Mouse (Mus musculus) erythroblast, embryonic 14.5 days (primary cell): ENCODE data around the gene Cadm4. TPM values are rescaled to one million over a fixed set of nuclear protein-coding genes. Genes with fewer than 3 reads are reported as not detected.
A peak's percentile ranks its signal among the peaks of the same experiment; 100 is the strongest.
"Not testable (repeated sequence)": the region's sequence is repeated elsewhere in the genome, so short reads cannot be mapped to it uniquely, and the experiment has no call there.

Source experiments
- H3K27me3 ChIP-seq: 2 replicates; pipeline ENCODE4 v1.6.1; 2012; ENCODE audit warnings: inconsistent platforms; ENCODE audit not compliant: control insufficient read depth
- H3K36me3 ChIP-seq: 2 replicates; pipeline ENCODE4 v1.6.1; 2012; ENCODE audit warnings: mild to moderate bottlenecking, inconsistent platforms; ENCODE audit not compliant: control insufficient read depth
- H3K4me1 ChIP-seq: 2 replicates; pipeline ENCODE4 v1.6.1; 2012; ENCODE audit warnings: inconsistent platforms; ENCODE audit not compliant: control insufficient read depth
- H3K4me3 ChIP-seq: replicated peaks from 2 replicates; pipeline ENCODE3; 2012; ENCODE audit warnings: moderate library complexity, mild to moderate bottlenecking, inconsistent platforms
- H3K9me3 ChIP-seq: 2 replicates; pipeline ENCODE4 v1.6.1; 2012; ENCODE audit warnings: low read length, inconsistent platforms, mixed read lengths; ENCODE audit not compliant: control insufficient read depth
- GATA1 ChIP-seq: IDR thresholded peaks from 2 replicates; pipeline ENCODE4 v1.6.1; 2012; ENCODE audit warnings: low read length, inconsistent platforms, mixed read lengths
- TAL1 ChIP-seq: IDR thresholded peaks from 3 replicates; pipeline ENCODE4 v1.6.1; 2012; ENCODE audit warnings: low read length, inconsistent platforms, mixed read lengths
- polyA plus RNA-seq: library from polyadenylated mRNA; stranded (reverse); fragments of >175 nt; gene quantifications from 2 replicates; pipeline ENCODE4 v1.2.3, GENCODE M21; 2012

The Cadm4 gene
- polyA plus RNA-seq, 1 experiment: 0.01 TPM

- peaks cover 23% of the 10 kb centered on the region for H3K4me1 ChIP-seq
- H3K27me3 ChIP-seq: peaks cover 65% of the 10 kb centered on the region
- no peaks in the 10 kb centered on the region for H3K36me3 ChIP-seq
- peaks cover 4% of the 10 kb centered on the region for H3K9me3 ChIP-seq
- TF ChIP-seq GATA1 (no peak), TAL1 (no peak)
- H3K4me3 ChIP-seq: no peak overlapping the region
Measured at GRCm38 (mm10) chr7:24505447-24506064, 23.7 kb downstream of the Cadm4 start.

- TF ChIP-seq GATA1: no peak
- H3K27me3 ChIP-seq: peaks cover 60% of the 10 kb centered on the region
- H3K9me3 ChIP-seq: no peaks in the 10 kb centered on the region
- H3K4me3 ChIP-seq: no peak overlapping the region
- peaks cover 23% of the 10 kb centered on the region for H3K4me1 ChIP-seq
- H3K36me3 ChIP-seq: no peaks in the 10 kb centered on the region
Measured at GRCm38 (mm10) chr7:24506065-24506459, 24.2 kb downstream of the Cadm4 start.

DNA sequence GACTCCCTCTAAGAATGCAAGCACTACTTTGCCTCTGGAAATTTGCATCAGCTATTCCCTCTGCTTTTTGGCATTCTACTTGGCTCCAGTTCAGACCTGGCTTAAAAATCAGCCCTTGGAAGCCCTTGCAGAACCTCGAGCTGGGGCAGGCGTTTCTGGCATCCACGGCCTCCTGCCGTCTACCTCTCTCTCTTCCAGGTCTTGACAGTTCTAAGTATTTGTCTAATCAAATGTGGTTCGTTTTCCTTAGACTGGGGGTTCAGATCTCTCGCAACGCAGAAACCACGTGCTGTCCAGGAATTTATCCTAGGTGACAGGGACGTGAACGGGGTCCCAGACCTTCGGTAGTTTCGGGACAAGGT, 24.6 kb downstream of the Cadm4 start:
- Histone ChIP-seq H3K36me3 (no peaks in the 10 kb centered on the region), H3K9me3 (no peaks in the 10 kb centered on the region), H3K27me3 (peaks cover 56% of the 10 kb centered on the region), H3K4me3 (peak overlapping the region; percentile 82), H3K4me1 (peaks cover 21% of the 10 kb centered on the region)
- TF ChIP-seq TAL1: no peak
- no peak for TF ChIP-seq GATA1

GRCm38 (mm10) chr7:24506838-24507725, 25.3 kb downstream of the Cadm4 start, which contains the start of gene Zfp428:
Gene Zfp428, plus strand, starts transcription at chr7:24507006.
- Histone ChIP-seq H3K4me3 (peak within 1 kb of the TSS; percentile 82), H3K36me3 (no peaks in the 10 kb centered on the region), H3K9me3 (no peaks in the 10 kb centered on the region), H3K4me1 (peaks cover 20% of the 10 kb centered on the region), H3K27me3 (peaks cover 50% of the 10 kb centered on the region)
- TF ChIP-seq GATA1 (no peak), TAL1 (no peak)

DNA sequence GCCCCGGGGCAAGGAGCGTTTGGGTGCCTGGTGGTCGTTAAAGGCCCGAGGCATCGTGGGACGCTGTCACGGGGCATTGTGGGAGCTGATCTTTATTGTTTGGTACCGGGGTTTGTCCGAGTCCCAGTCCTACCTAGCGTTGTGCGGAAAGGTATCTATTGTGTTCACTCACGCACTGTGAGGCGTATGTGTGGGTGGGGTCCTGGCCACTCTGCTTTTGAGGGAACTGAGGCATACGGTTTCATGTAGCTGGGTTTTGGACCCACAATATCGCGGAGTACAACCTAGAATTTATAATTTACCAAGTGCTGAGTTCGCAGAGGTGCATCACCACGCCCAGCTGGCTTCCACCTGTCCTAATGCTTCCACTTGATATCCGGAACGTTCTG, 25.9 kb downstream of the Cadm4 start:
- Histone ChIP-seq H3K4me1 (peaks cover 20% of the 10 kb centered on the region), H3K9me3 (no peaks in the 10 kb centered on the region), H3K36me3 (no peaks in the 10 kb centered on the region), H3K27me3 (peaks cover 44% of the 10 kb centered on the region), H3K4me3 (peak overlapping the region; percentile 82)
- no peak for TF ChIP-seq TAL1
- TF ChIP-seq GATA1: no peak

GRCm38 (mm10) chr7:24512355-24512754, 30.5 kb downstream of the Cadm4 start, which contains the start of gene AC161166.1:
Gene AC161166.1, minus strand, starts transcription at chr7:24512455.
- Histone ChIP-seq H3K27me3 (no peaks in the 10 kb centered on the region; the same call in 1 of the 2 replicates), H3K4me1 (peaks cover 8% of the 10 kb centered on the region), H3K36me3 (no peaks in the 10 kb centered on the region), H3K4me3 (no peak within 1 kb of the TSS), H3K9me3 (no peaks in the 10 kb centered on the region)
- TF ChIP-seq TAL1 (no peak), GATA1 (no peak)

- H3K4me1 ChIP-seq, H3K36me3 ChIP-seq, H3K27me3 ChIP-seq, H3K4me3 ChIP-seq, H3K9me3 ChIP-seq: not testable (repeated sequence)
Measured at GRCm38 (mm10) chr7:24516319-24516718, 34.5 kb downstream of the Cadm4 start.

DNA sequence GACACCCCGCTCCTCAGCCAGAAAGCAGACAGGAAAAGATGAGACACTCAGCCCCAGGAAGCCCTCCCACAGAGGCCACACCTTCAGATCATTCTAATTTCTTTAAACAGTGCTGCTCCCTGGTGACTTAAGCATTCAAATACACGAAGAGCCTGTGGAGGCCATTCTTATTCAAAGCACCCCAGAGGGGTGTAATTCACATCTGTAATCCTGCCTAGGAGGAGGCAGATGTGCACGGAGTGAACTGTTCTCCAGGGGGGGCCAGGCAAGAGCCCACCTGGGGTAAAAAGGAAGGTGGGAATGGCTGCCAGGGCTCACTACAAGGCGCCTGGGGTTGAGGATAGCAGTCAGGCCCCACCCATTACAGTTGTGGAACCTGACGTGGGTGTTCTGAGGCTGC, 35.3 kb downstream of the Cadm4 start:
- Histone ChIP-seq H3K4me1 (no peaks in the 10 kb centered on the region), H3K36me3 (no peaks in the 10 kb centered on the region), H3K27me3 (no peaks in the 10 kb centered on the region), H3K4me3 (no peak overlapping the region), H3K9me3 (no peaks in the 10 kb centered on the region)
- TF ChIP-seq TAL1 (no peak), GATA1 (no peak)

GRCm38 (mm10) chr7:24517654-24518053, 35.8 kb downstream of the Cadm4 start:
- TF ChIP-seq TAL1 (no peak), GATA1 (no peak)
- no peak overlapping the region for H3K4me3 ChIP-seq
- H3K4me1 ChIP-seq: no peaks in the 10 kb centered on the region
- H3K9me3 ChIP-seq: no peaks in the 10 kb centered on the region
- H3K36me3 ChIP-seq: no peaks in the 10 kb centered on the region
- H3K27me3 ChIP-seq: no peaks in the 10 kb centered on the region
